Mouse (Mus musculus) forebrain, embryonic 12.5 days (tissue): ENCODE measurements around the gene Prelid3b. TPM values are rescaled to one million over a fixed set of nuclear protein-coding genes. Genes with fewer than 3 reads are reported as not detected.

Experiments used
- polyA plus RNA-seq: library from polyadenylated mRNA; unstranded; fragments of >200 nt; fragmentation: Nextera tagmentation; extraction: Ambion mirVana; gene quantifications from 2 replicates; pipeline ENCODE4 v1.2.1, GENCODE M21; 2016

Prelid3b gene
- polyA plus RNA-seq, 1 experiment from 2014 or later = 114 TPM

Other genes starting within 250 kb of the Prelid3b start
- gene Gnas, start 188.8 kb downstream of the Prelid3b start, polyA plus RNA-seq = 1,283 and 1,309 TPM in 2 replicates
- gene Gm20721, start 126.4 kb downstream of the Prelid3b start, polyA plus RNA-seq = 7.1 and 7.5 TPM in 2 replicates
- 153 and 167 TPM in 2 replicates for gene Nelfcd, start 57.3 kb downstream of the Prelid3b start, polyA plus RNA-seq
- gene Ctsz, start 34.0 kb downstream of the Prelid3b start, polyA plus RNA-seq = 63.5 and 66.0 TPM in 2 replicates
- gene Tubb1, start 22.4 kb downstream of the Prelid3b start, polyA plus RNA-seq = 2.2 and 3.0 TPM in 2 replicates
- 735 and 766 TPM in 2 replicates for gene Atp5e, start 9.0 kb downstream of the Prelid3b start, polyA plus RNA-seq
- gene Zfp831, start 170.5 kb upstream of the Prelid3b start, polyA plus RNA-seq = not detected in 2 replicates